Mouse (Mus musculus): ENCODE data around the gene Platr17. TPM values are rescaled to one million over a fixed set of nuclear protein-coding genes. Genes with fewer than 3 reads are reported as not detected.

Platr17 gene
- polyA plus RNA-seq, 1 experiment from 2014 or later: not detected

- Histone ChIP-seq H3K79me2 (ENCODE audit: inconsistent target) (peaks cover 71% of the 10 kb centered on the region), H3K36me3 (ENCODE audit: inconsistent target) (peaks cover 41% of the 10 kb centered on the region; the same call in 1 of the 2 replicates), H3K27ac (no peak overlapping the region), H3K4me3 (ENCODE audit: inconsistent target) (peak overlapping the region; percentile 95; the same call in 1 of the 2 replicates)
- 94% methylated on average over 29 of the region's 31 CpGs for WGBS (ENCODE audit: missing documents)
Measured at GRCm38 (mm10) chr17:33911052-33911812, 6.3 kb downstream of the Platr17 start.

GRCm38 (mm10) chr17:33911813-33912414 lies 7.0 kb downstream of the Platr17 start:
- no peak overlapping the region for H3K4me3 ChIP-seq (ENCODE audit: inconsistent target)
- H3K27ac ChIP-seq: no peak overlapping the region
- H3K36me3 ChIP-seq (ENCODE audit: inconsistent target): peaks cover 43% of the 10 kb centered on the region; the same call in 1 of the 2 replicates
- peaks cover 77% of the 10 kb centered on the region for H3K79me2 ChIP-seq (ENCODE audit: inconsistent target)
- WGBS (ENCODE audit: missing documents): 95% methylated on average over 27 of the region's 28 CpGs

GRCm38 (mm10) chr17:33913264-33913663 lies 8.3 kb downstream of the Platr17 start:
- Histone ChIP-seq H3K79me2 (ENCODE audit: inconsistent target) (peaks cover 79% of the 10 kb centered on the region), H3K36me3 (ENCODE audit: inconsistent target) (peaks cover 55% of the 10 kb centered on the region; the same call in 1 of the 2 replicates), H3K27ac (no peak overlapping the region), H3K4me3 (ENCODE audit: inconsistent target) (no peak overlapping the region)
- WGBS (ENCODE audit: missing documents): 93% methylated on average over 10 of the region's 10 CpGs

GRCm38 (mm10) chr17:33913905-33914304 lies 9.0 kb downstream of the Platr17 start:
- 97% methylated on average over 8 of the region's 8 CpGs for WGBS (ENCODE audit: missing documents)

GRCm38 (mm10) chr17:33914969-33915391 lies 10.0 kb downstream of the Platr17 start:
- Histone ChIP-seq H3K4me3 (ENCODE audit: inconsistent target) (no peak overlapping the region), H3K36me3 (ENCODE audit: inconsistent target) (peaks cover 56% of the 10 kb centered on the region; the same call in 1 of the 2 replicates), H3K27ac (no peak overlapping the region), H3K79me2 (ENCODE audit: inconsistent target) (peaks cover 88% of the 10 kb centered on the region)
- WGBS (ENCODE audit: missing documents): 77% methylated on average over 13 of the region's 13 CpGs

More at GRCm38 (mm10) chr17:33913905-33914304, 9.0 kb downstream of the Platr17 start:
- Histone ChIP-seq H3K27ac (no peak overlapping the region), H3K36me3 (ENCODE audit: inconsistent target) (peaks cover 56% of the 10 kb centered on the region; the same call in 1 of the 2 replicates), H3K79me2 (ENCODE audit: inconsistent target) (peaks cover 80% of the 10 kb centered on the region), H3K4me3 (ENCODE audit: inconsistent target) (no peak overlapping the region)

- WGBS (ENCODE audit: missing documents): 0% methylated on average over 27 of the region's 34 CpGs
- Histone ChIP-seq H3K4me3 (ENCODE audit: inconsistent target) (peak within 1 kb of the TSS; percentile 74), H3K36me3 (ENCODE audit: inconsistent target) (peaks cover 56% of the 10 kb centered on the region; the same call in 1 of the 2 replicates), H3K27ac (peak within 1 kb of the TSS; percentile 38), H3K79me2 (ENCODE audit: inconsistent target) (peaks cover 88% of the 10 kb centered on the region)
Measured at GRCm38 (mm10) chr17:33915671-33916250, 10.8 kb downstream of the Platr17 start, which contains the start of the genes Tapbp and Zbtb22. Gene Tapbp (plus strand): TSS chr17:33915899. Gene Zbtb22 (plus strand): TSS chr17:33915904.

- WGBS (ENCODE audit: missing documents): 0% methylated on average over 10 of the region's 20 CpGs
- peaks cover 52% of the 10 kb centered on the region; the same call in 1 of the 2 replicates for H3K36me3 ChIP-seq (ENCODE audit: inconsistent target)
- H3K4me3 ChIP-seq (ENCODE audit: inconsistent target): peak overlapping the region; percentile 74
- H3K79me2 ChIP-seq (ENCODE audit: inconsistent target): peaks cover 88% of the 10 kb centered on the region
- H3K27ac ChIP-seq: peak overlapping the region; percentile 38
Measured at GRCm38 (mm10) chr17:33916294-33916693, 11.4 kb downstream of the Platr17 start.

- WGBS (ENCODE audit: missing documents): 89% methylated on average over 26 of the region's 31 CpGs
- H3K36me3 ChIP-seq (ENCODE audit: inconsistent target): peaks cover 46% of the 10 kb centered on the region; the same call in 1 of the 2 replicates
- H3K4me3 ChIP-seq (ENCODE audit: inconsistent target): peak overlapping the region; percentile 74
- peak overlapping the region; percentile 38; the same call in 1 of the 2 replicates for H3K27ac ChIP-seq
- peaks cover 88% of the 10 kb centered on the region for H3K79me2 ChIP-seq (ENCODE audit: inconsistent target)
Measured at GRCm38 (mm10) chr17:33916847-33917655, 12.1 kb downstream of the Platr17 start.

GRCm38 (mm10) chr17:33917656-33918292 lies 12.8 kb downstream of the Platr17 start:
- peaks cover 48% of the 10 kb centered on the region; the same call in 1 of the 2 replicates for H3K36me3 ChIP-seq (ENCODE audit: inconsistent target)
- 92% methylated on average over 18 of the region's 18 CpGs for WGBS (ENCODE audit: missing documents)
- no peak overlapping the region for H3K4me3 ChIP-seq (ENCODE audit: inconsistent target)
- no peak overlapping the region for H3K27ac ChIP-seq
- H3K79me2 ChIP-seq (ENCODE audit: inconsistent target): peaks cover 88% of the 10 kb centered on the region

GRCm38 (mm10) chr17:33918293-33919203 lies 13.6 kb downstream of the Platr17 start:
- Histone ChIP-seq H3K4me3 (ENCODE audit: inconsistent target) (peak overlapping the region; percentile 99), H3K36me3 (ENCODE audit: inconsistent target) (peaks cover 50% of the 10 kb centered on the region; the same call in 1 of the 2 replicates), H3K79me2 (ENCODE audit: inconsistent target) (peaks cover 88% of the 10 kb centered on the region), H3K27ac (peak overlapping the region; percentile 88)
- WGBS (ENCODE audit: missing documents): 87% methylated on average over 37 of the region's 37 CpGs

GRCm38 (mm10) chr17:33919351-33920281 lies 14.7 kb downstream of the Platr17 start:
- H3K4me3 ChIP-seq (ENCODE audit: inconsistent target): peak overlapping the region; percentile 99
- peaks cover 47% of the 10 kb centered on the region; the same call in 1 of the 2 replicates for H3K36me3 ChIP-seq (ENCODE audit: inconsistent target)
- under 1% methylated on average over 47 of the region's 52 CpGs for WGBS (ENCODE audit: missing documents)
- H3K27ac ChIP-seq: peak overlapping the region; percentile 88
- H3K79me2 ChIP-seq (ENCODE audit: inconsistent target): peaks cover 88% of the 10 kb centered on the region

Measured in macrophage (primary cell).